Mouse (Mus musculus): ENCODE results near the gene Rassf1. TPM values are rescaled to one million over a fixed set of nuclear protein-coding genes. Genes with fewer than 3 reads are reported as not detected.

Rassf1 gene
- polyA plus RNA-seq, 1 experiment from 2014 or later = 44.2 TPM

DNA sequence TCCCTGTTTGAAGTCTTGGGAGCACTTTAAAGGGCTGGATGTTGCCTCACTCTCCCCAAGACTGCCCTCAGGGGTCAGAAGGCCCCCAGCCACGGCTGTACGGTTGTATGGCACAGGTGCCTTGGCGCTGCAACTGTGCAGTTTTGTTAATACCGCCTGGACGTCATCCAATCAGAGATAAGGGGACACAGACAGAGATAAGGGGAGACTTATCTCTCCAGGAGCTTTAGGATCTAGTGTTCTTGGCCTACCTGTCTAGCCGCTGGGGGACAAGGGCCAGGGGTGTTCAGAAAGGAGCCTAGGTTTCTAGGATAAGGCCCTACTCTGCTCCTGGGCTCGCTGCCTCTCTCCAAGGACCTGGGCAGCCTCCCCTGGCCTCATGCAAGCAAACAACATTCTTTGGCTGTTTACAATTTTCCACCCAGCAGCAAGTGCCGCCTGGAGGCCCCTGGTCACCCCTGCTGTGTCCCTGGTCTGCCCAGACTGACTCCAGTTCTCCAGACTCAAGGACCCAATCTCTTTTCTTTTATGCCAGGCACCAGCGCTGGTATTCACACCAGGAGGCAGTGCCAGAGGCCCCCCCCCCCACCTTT, 56.4 kb downstream of the Rassf1 start:
- ATAC-seq (ENCODE audit: low FRiP score, low TSS enrichment) = no peak
- peak; percentile 55 for DNase-seq (ENCODE audit: low spot score)
- TF ChIP-seq EP300 (optimal IDR thresholded peaks at IDR 0.05) (no peak), CTCF (IDR thresholded peaks at IDR 0.05; ENCODE audit: low read depth) (no peak)
- WGBS = 51% methylated on average over 9 of the region's 9 CpGs
- Histone ChIP-seq H3K9ac (ENCODE audit: low read length) (peak overlapping the region; percentile 28), H3K4me3 (ENCODE audit: low read depth, low read length) (no peak overlapping the region), H3K9me3 (ENCODE audit: control insufficient read depth, low read length) (no peaks in the 10 kb centered on the region), H3K4me2 (replicated peaks; ENCODE audit: low read depth) (0 out of 2 replicates have a peak overlapping the region, but pooled peaks have one; percentile 11), H3K4me1 (replicated peaks; ENCODE audit: control insufficient read depth, insufficient read depth) (peaks cover 16% of the 10 kb centered on the region), H3K27ac (replicated peaks) (peak overlapping the region; percentile 53; the same call in 1 of the 2 replicates), H3K36me3 (ENCODE audit: control insufficient read depth, insufficient read depth, low read length) (no peaks in the 10 kb centered on the region), H3K27me3 (ENCODE audit: control insufficient read depth, insufficient read depth, low read length) (no peaks in the 10 kb centered on the region)

DNA sequence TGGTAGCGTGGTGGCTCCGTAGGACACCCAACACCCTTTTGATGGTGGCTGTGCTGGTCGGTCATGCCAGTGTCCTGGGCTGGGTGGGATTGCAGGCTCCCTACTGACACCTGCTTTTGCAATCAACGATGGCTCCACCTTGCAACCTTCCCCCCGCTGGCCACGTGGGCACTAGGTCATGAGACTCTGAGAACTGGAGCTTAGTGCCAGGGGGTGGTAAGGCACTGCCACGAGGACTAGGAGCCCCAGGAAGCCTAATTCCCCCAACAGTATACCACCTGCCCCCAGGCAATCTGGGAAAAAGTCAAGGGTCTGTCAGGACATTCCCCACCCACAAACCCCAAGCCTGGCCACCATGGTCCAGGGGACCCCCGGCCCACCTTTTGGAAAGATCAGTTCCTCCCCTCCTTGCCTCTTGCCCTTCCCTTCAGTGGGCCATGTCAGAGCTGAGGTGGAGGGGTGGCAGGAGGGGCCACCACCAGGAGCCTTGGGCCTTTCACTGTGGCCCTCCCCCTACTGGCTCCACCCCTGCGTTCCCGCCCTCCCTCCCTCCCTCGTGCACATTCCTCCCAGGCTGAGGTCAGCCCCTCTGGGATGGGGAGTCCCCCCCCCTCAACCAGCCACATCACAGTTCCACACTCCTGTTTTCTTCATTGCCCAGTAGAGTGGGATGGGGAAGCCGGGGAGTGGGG, 57.5 kb downstream of the Rassf1 start, which contains the start of gene Sema3b:
Sema3b (minus strand) TSS at position 489 of the 692 bp plus-strand sequence.
- ATAC-seq (ENCODE audit: low FRiP score, low TSS enrichment) = no peak
- TF ChIP-seq CTCF (IDR thresholded peaks at IDR 0.05; ENCODE audit: low read depth) (no peak), EP300 (optimal IDR thresholded peaks at IDR 0.05) (no peak)
- no peak within 1 kb of the TSS for H3K4me3 ChIP-seq (ENCODE audit: low read depth, low read length)
- H3K9me3 ChIP-seq (ENCODE audit: control insufficient read depth, low read length) = no peaks in the 10 kb centered on the region
- H3K9ac ChIP-seq (ENCODE audit: low read length) = peak within 1 kb of the TSS; percentile 28
- peak within 1 kb of the TSS; percentile 53; the same call in 1 of the 2 replicates for H3K27ac ChIP-seq (replicated peaks)
- no peaks in the 10 kb centered on the region for H3K36me3 ChIP-seq (ENCODE audit: control insufficient read depth, insufficient read depth, low read length)
- peaks cover 16% of the 10 kb centered on the region for H3K4me1 ChIP-seq (replicated peaks; ENCODE audit: control insufficient read depth, insufficient read depth)
- WGBS = 47% methylated on average over 11 of the region's 12 CpGs
- H3K4me2 ChIP-seq (replicated peaks; ENCODE audit: low read depth) = no peak within 1 kb of the TSS
- DNase-seq (ENCODE audit: low spot score) = peak; percentile 64
- no peaks in the 10 kb centered on the region for H3K27me3 ChIP-seq (ENCODE audit: control insufficient read depth, insufficient read depth, low read length)

DNA sequence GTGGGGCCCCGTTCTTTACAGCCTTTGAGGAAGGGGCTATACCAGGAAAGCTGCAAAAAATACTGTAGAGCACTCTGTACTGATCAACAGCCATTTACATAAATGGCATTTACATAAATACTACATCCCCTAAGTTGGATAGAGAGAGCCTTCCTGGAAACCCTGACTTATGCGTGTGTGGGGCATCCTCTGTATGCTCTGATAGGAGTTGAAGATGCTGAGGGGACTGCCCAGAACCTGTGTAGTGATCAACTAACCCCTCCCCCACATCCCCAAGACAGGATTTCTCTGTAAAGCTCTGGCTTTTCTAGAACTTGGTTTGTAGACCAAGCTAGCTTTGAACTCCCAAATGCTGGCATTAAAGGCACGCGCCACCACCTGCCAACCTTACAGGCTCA, 58.1 kb downstream of the Rassf1 start:
- ATAC-seq (ENCODE audit: low FRiP score, low TSS enrichment) = no peak
- no peak overlapping the region for H3K9ac ChIP-seq (ENCODE audit: low read length)
- no peak overlapping the region for H3K4me3 ChIP-seq (ENCODE audit: low read depth, low read length)
- H3K27me3 ChIP-seq (ENCODE audit: control insufficient read depth, insufficient read depth, low read length) = no peaks in the 10 kb centered on the region
- TF ChIP-seq EP300 (optimal IDR thresholded peaks at IDR 0.05) (no peak), CTCF (IDR thresholded peaks at IDR 0.05; ENCODE audit: low read depth) (no peak)
- DNase-seq (ENCODE audit: low spot score) = no peak
- WGBS = 77% methylated on average over 4 of the region's 4 CpGs
- no peaks in the 10 kb centered on the region for H3K36me3 ChIP-seq (ENCODE audit: control insufficient read depth, insufficient read depth, low read length)
- H3K4me2 ChIP-seq (replicated peaks; ENCODE audit: low read depth) = no peak overlapping the region
- no peak overlapping the region for H3K27ac ChIP-seq (replicated peaks)
- no peaks in the 10 kb centered on the region for H3K9me3 ChIP-seq (ENCODE audit: control insufficient read depth, low read length)
- H3K4me1 ChIP-seq (replicated peaks; ENCODE audit: control insufficient read depth, insufficient read depth) = peaks cover 16% of the 10 kb centered on the region

DNA sequence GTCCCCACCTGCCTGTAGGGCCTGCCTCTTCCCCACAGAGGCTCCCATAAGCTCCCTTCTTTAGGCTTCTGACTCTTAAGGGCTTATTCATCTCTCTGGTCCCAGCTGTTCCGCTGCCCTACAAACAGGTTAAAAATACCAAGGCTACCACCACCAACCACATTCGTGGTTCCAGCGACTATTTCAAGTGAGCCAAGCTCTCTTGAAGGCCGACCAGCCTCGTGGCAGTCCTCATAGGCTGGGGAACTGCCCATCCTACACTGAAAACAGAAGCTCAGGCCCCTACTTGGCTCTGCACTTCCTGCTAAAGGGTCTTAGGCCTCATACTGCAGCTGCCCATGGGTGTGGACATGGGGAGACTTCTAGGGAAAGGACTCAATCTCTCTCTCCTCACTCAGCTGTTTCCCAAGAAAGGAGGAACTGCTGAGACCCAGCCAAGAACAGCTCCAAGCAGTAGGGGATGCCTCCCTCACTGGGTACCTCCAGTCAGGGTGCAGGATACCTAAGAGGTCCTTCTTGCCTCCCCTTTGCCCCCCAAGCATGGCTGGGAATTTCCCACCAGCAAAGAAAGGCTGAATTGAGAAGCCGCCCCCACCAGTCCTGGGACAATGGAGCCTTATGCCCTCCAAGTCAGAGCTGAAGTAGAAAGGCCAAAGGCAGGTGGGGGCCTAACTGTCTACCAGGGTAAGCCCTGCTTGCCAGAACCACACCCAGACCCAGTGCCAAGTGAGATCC, 60.3 kb downstream of the Rassf1 start:
- DNase-seq (ENCODE audit: low spot score) (no peak), ATAC-seq (ENCODE audit: low FRiP score, low TSS enrichment) (no peak)
- Histone ChIP-seq H3K27me3 (ENCODE audit: control insufficient read depth, insufficient read depth, low read length) (no peaks in the 10 kb centered on the region), H3K36me3 (ENCODE audit: control insufficient read depth, insufficient read depth, low read length) (peaks cover 17% of the 10 kb centered on the region), H3K4me2 (replicated peaks; ENCODE audit: low read depth) (peak overlapping the region; percentile 74), H3K27ac (replicated peaks) (peak overlapping the region; percentile 96), H3K9me3 (ENCODE audit: control insufficient read depth, low read length) (no peaks in the 10 kb centered on the region), H3K4me3 (ENCODE audit: low read depth, low read length) (no peak overlapping the region), H3K9ac (ENCODE audit: low read length) (peak overlapping the region; percentile 72), H3K4me1 (replicated peaks; ENCODE audit: control insufficient read depth, insufficient read depth) (peaks cover 16% of the 10 kb centered on the region)
- 57% methylated on average over 6 of the region's 6 CpGs for WGBS
- TF ChIP-seq EP300 (optimal IDR thresholded peaks at IDR 0.05) (no peak), CTCF (IDR thresholded peaks at IDR 0.05; ENCODE audit: low read depth) (no peak)

Other genes with a start within 250 kb of the Rassf1 start
- gene Hemk1, start 213.2 kb upstream of the Rassf1 start, polyA plus RNA-seq (2015; fragmentation: Nextera tagmentation; extraction: Ambion mirVana) = 5.3 and 6.7 TPM in 2 replicates
- 0.63 and 0.73 TPM in 2 replicates for gene 6430571L13Rik, start 211.0 kb upstream of the Rassf1 start, polyA plus RNA-seq (2015; fragmentation: Nextera tagmentation; extraction: Ambion mirVana)
- 0.15 and 0.16 TPM in 2 replicates for gene Cacna2d2, start 151.9 kb upstream of the Rassf1 start, polyA plus RNA-seq (2015; fragmentation: Nextera tagmentation; extraction: Ambion mirVana)
- gene Tmem115, start 17.6 kb upstream of the Rassf1 start, polyA plus RNA-seq (2015; fragmentation: Nextera tagmentation; extraction: Ambion mirVana) = 41.9 and 43.2 TPM in 2 replicates
- gene Cyb561d2, start 9.4 kb upstream of the Rassf1 start, polyA plus RNA-seq (2015; fragmentation: Nextera tagmentation; extraction: Ambion mirVana) = 26.7 and 28.2 TPM in 2 replicates
- gene Nprl2, start 9.3 kb upstream of the Rassf1 start, polyA plus RNA-seq (2015; fragmentation: Nextera tagmentation; extraction: Ambion mirVana) = 24.8 and 24.9 TPM in 2 replicates
- 0.94 and 0.97 TPM in 2 replicates for gene Zmynd10, start 4.3 kb upstream of the Rassf1 start, polyA plus RNA-seq (2015; fragmentation: Nextera tagmentation; extraction: Ambion mirVana)
- 44.9 and 48.7 TPM in 2 replicates for gene Tusc2, start 11.7 kb downstream of the Rassf1 start, polyA plus RNA-seq (2015; fragmentation: Nextera tagmentation; extraction: Ambion mirVana)
- 49.6 and 50.4 TPM in 2 replicates for gene Hyal2, start 16.4 kb downstream of the Rassf1 start, polyA plus RNA-seq (2015; fragmentation: Nextera tagmentation; extraction: Ambion mirVana)
- 7.2 and 8.0 TPM in 2 replicates for gene Hyal1, start 25.4 kb downstream of the Rassf1 start, polyA plus RNA-seq (2015; fragmentation: Nextera tagmentation; extraction: Ambion mirVana)
- gene Naa80, start 27.3 kb downstream of the Rassf1 start, polyA plus RNA-seq (2015; fragmentation: Nextera tagmentation; extraction: Ambion mirVana) = 13.3 and 14.7 TPM in 2 replicates
- gene Hyal3, start 29.3 kb downstream of the Rassf1 start, polyA plus RNA-seq (2015; fragmentation: Nextera tagmentation; extraction: Ambion mirVana) = 1.3 and 1.4 TPM in 2 replicates
- 35.5 and 42.7 TPM in 2 replicates for gene Ifrd2, start 36.1 kb downstream of the Rassf1 start, polyA plus RNA-seq (2015; fragmentation: Nextera tagmentation; extraction: Ambion mirVana)
- gene Sema3b, start 57.7 kb downstream of the Rassf1 start, polyA plus RNA-seq (2015; fragmentation: Nextera tagmentation; extraction: Ambion mirVana) = 16.3 and 19.1 TPM in 2 replicates
- 189 and 195 TPM in 2 replicates for gene Gnai2, start 83.8 kb downstream of the Rassf1 start, polyA plus RNA-seq (2015; fragmentation: Nextera tagmentation; extraction: Ambion mirVana)
- 0.95 and 1.1 TPM in 2 replicates for gene Slc38a3, start 118.0 kb downstream of the Rassf1 start, polyA plus RNA-seq (2015; fragmentation: Nextera tagmentation; extraction: Ambion mirVana)
- gene Gnat1, start 128.2 kb downstream of the Rassf1 start, polyA plus RNA-seq (2015; fragmentation: Nextera tagmentation; extraction: Ambion mirVana) = 2.1 and 2.9 TPM in 2 replicates
- gene Sema3f, start 158.9 kb downstream of the Rassf1 start, polyA plus RNA-seq (2015; fragmentation: Nextera tagmentation; extraction: Ambion mirVana) = 11.7 and 15.1 TPM in 2 replicates
- 60.2 and 67.3 TPM in 2 replicates for gene Rbm5, start 219.4 kb downstream of the Rassf1 start, polyA plus RNA-seq (2015; fragmentation: Nextera tagmentation; extraction: Ambion mirVana)